Comparison of ENCODE assay signal across 8 mouse cellular contexts in the genomic region with DNA sequence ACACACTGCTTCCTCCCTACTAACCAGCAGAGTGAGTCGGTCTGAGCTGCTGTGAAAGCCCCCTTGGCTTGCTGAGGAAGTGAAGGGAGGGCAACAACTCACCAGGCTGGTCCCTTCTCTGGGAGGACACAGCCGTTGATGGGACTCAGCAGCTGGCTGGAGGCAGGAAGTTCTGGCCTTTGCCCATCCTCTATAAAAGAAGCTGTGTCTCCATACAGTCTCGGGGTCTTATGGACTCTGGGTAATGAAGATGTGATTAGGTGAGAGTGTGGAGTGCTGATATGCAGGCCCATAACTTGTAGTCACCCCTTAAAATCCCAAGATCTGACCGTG. TPM values are rescaled to one million over a fixed set of nuclear protein-coding genes. Genes with fewer than 3 reads are reported as not detected.
A peak's percentile ranks its signal among the peaks of the same experiment; 100 is the strongest.
DNase-seq lines count a peak whose midpoint lies in the region; ATAC-seq and TF ChIP-seq lines count a peak whose summit lies in the region.

No protein-coding gene starts in this region.

- peak overlapping the region; percentile 88 for H3K4me2 ChIP-seq in heart, postnatal 0 days (ENCODE audit: low read depth, low read length)
- H3K4me2 ChIP-seq in hindbrain, embryonic 12.5 days (replicated peaks) = peak overlapping the region; percentile 96
- peak overlapping the region; percentile 98 for H3K4me2 ChIP-seq in midbrain, embryonic 12.5 days (replicated peaks)

- TF ChIP-seq CTCF in heart, postnatal 0 days (IDR thresholded peaks at IDR 0.05; ENCODE audit: low read depth) = no peak
- TF ChIP-seq CTCF in bone marrow, adult 2 months (IDR thresholded peaks at IDR 0.05; ENCODE audit: control insufficient read depth, insufficient read depth, low read length) = no peak

- ATAC-seq in heart, postnatal 0 days (ENCODE audit: insufficient read depth, low read depth) = no peak
- ATAC-seq in hindbrain, embryonic 12.5 days (ENCODE audit: low FRiP score) = no peak
- ATAC-seq in midbrain, embryonic 12.5 days (ENCODE audit: low FRiP score, low read depth) = no peak

- H3K27me3 ChIP-seq in heart, postnatal 0 days (ENCODE audit: control insufficient read depth, insufficient read depth, low read length) = no peaks in the 10 kb centered on the region
- H3K27me3 ChIP-seq in hindbrain, embryonic 12.5 days = no peaks in the 10 kb centered on the region
- H3K27me3 ChIP-seq in midbrain, embryonic 12.5 days = no peaks in the 10 kb centered on the region

- no peak for DNase-seq in heart, postnatal 0 days (ENCODE audit: low spot score)
- no peak for DNase-seq in heart, adult 11 months
- no peak for DNase-seq in yolk sac, embryonic 10.5 days (ENCODE audit: low spot score)
- DNase-seq in kidney, postnatal 14 days = no peak
- DNase-seq in right cerebral cortex, postnatal 36 days (ENCODE audit: low spot score in 2 of 2) = no peak

- H3K4me1 ChIP-seq in heart, postnatal 0 days (ENCODE audit: control insufficient read depth, insufficient read depth) = peaks cover 38% of the 10 kb centered on the region
- H3K4me1 ChIP-seq in bone marrow, adult 2 months (ENCODE audit: control insufficient read depth, insufficient read depth, low read length) = peaks cover 5% of the 10 kb centered on the region
- peaks cover 71% of the 10 kb centered on the region for H3K4me1 ChIP-seq in hindbrain, embryonic 12.5 days
- peaks cover 70% of the 10 kb centered on the region for H3K4me1 ChIP-seq in midbrain, embryonic 12.5 days

- H3K9ac ChIP-seq in heart, postnatal 0 days (replicated peaks; ENCODE audit: low read depth, low read length) = peak overlapping the region; percentile 93
- peak overlapping the region; percentile 97 for H3K9ac ChIP-seq in hindbrain, embryonic 12.5 days
- H3K9ac ChIP-seq in midbrain, embryonic 12.5 days (replicated peaks) = peak overlapping the region; percentile 97

- peak overlapping the region; percentile 93 for H3K4me3 ChIP-seq in heart, postnatal 0 days (ENCODE audit: low read depth, low read length)
- peak overlapping the region; percentile 81 for H3K4me3 ChIP-seq in bone marrow, adult 2 months (replicated peaks; ENCODE audit: control insufficient read depth, low read depth, low read length)
- H3K4me3 ChIP-seq in hindbrain, embryonic 12.5 days = peak overlapping the region; percentile 97
- peak overlapping the region; percentile 97 for H3K4me3 ChIP-seq in midbrain, embryonic 12.5 days

- no peak for TF ChIP-seq EP300 in heart, postnatal 0 days (IDR thresholded peaks at IDR 0.05; ENCODE audit: low read depth)

- no peaks in the 10 kb centered on the region for H3K9me3 ChIP-seq in heart, postnatal 0 days (replicated peaks; ENCODE audit: control insufficient read depth, low read length)
- H3K9me3 ChIP-seq in hindbrain, embryonic 12.5 days (replicated peaks) = no peaks in the 10 kb centered on the region
- no peaks in the 10 kb centered on the region for H3K9me3 ChIP-seq in midbrain, embryonic 12.5 days

- H3K27ac ChIP-seq in heart, postnatal 0 days (ENCODE audit: low read depth) = peak overlapping the region; percentile 97
- no peak overlapping the region for H3K27ac ChIP-seq in bone marrow, adult 2 months (ENCODE audit: control insufficient read depth, insufficient read depth, low read depth, low read length, poor library complexity)
- H3K27ac ChIP-seq in hindbrain, embryonic 12.5 days = peak overlapping the region; percentile 92
- peak overlapping the region; percentile 89 for H3K27ac ChIP-seq in midbrain, embryonic 12.5 days (replicated peaks)

- no peak for TF ChIP-seq POLR2A in bone marrow, adult 2 months (IDR thresholded peaks at IDR 0.05; ENCODE audit: borderline replicate concordance, control insufficient read depth, low read depth, low read length)

- peaks cover 5% of the 10 kb centered on the region; the same call in 1 of the 2 replicates for H3K36me3 ChIP-seq in heart, postnatal 0 days (replicated peaks; ENCODE audit: control insufficient read depth, insufficient read depth, low read length)
- peaks cover 9% of the 10 kb centered on the region; the same call in 1 of the 2 replicates for H3K36me3 ChIP-seq in hindbrain, embryonic 12.5 days
- H3K36me3 ChIP-seq in midbrain, embryonic 12.5 days = peaks cover 5% of the 10 kb centered on the region

- WGBS in heart, postnatal 0 days = 19% methylated on average over 4 of the region's 4 CpGs
- WGBS in bone marrow, adult 2 months = 17% methylated on average over 4 of the region's 4 CpGs
- WGBS in hindbrain, embryonic 12.5 days = 36% methylated on average over 4 of the region's 4 CpGs
- 38% methylated on average over 4 of the region's 4 CpGs for WGBS in midbrain, embryonic 12.5 days

RNA-seq across cellular contexts. Expression of a gene that starts 0.9 kb away (rescaled TPM):
- 57.7 and 63.4 TPM in 2 replicates for total RNA-seq in heart, postnatal 0 days (2014; rRNA removed; ENCODE audit: low replicate concordance)
- 5.5 and 6.2 TPM in 2 replicates for polyA plus RNA-seq in heart, postnatal 0 days (2015; fragmentation: Nextera tagmentation; extraction: Ambion mirVana)
- 10.2 and 16.1 TPM in 2 replicates for polyA plus RNA-seq in bone marrow, adult 2 months (2011; ENCODE audit: insufficient read depth, insufficient read length, low replicate concordance, missing spikeins)
- 10.9 and 13.4 TPM in 2 replicates for polyA plus RNA-seq in hindbrain, embryonic 12.5 days (2016; fragmentation: Nextera tagmentation; extraction: Ambion mirVana)
- 12.9 and 13.0 TPM in 2 replicates for polyA plus RNA-seq in midbrain, embryonic 12.5 days (2016; fragmentation: Nextera tagmentation; extraction: Ambion mirVana)

RNA-seq across cellular contexts. Expression of a gene that starts 4.8 kb away (rescaled TPM):
- total RNA-seq in heart, postnatal 0 days (2014; rRNA removed; ENCODE audit: low replicate concordance) = 6.4 and 9.9 TPM in 2 replicates
- polyA plus RNA-seq in heart, postnatal 0 days (2015; fragmentation: Nextera tagmentation; extraction: Ambion mirVana) = 2.6 and 2.7 TPM in 2 replicates
- 3.1 and 5.7 TPM in 2 replicates for polyA plus RNA-seq in bone marrow, adult 2 months (2011; ENCODE audit: insufficient read depth, insufficient read length, low replicate concordance, missing spikeins)
- 28.3 and 29.2 TPM in 2 replicates for polyA plus RNA-seq in hindbrain, embryonic 12.5 days (2016; fragmentation: Nextera tagmentation; extraction: Ambion mirVana)
- polyA plus RNA-seq in midbrain, embryonic 12.5 days (2016; fragmentation: Nextera tagmentation; extraction: Ambion mirVana) = 22.3 and 26.1 TPM in 2 replicates

RNA-seq across cellular contexts. Expression of a gene that starts 20.6 kb away (rescaled TPM):
- 2.1 and 4.4 TPM in 2 replicates for total RNA-seq in heart, postnatal 0 days (2014; rRNA removed; ENCODE audit: low replicate concordance)
- polyA plus RNA-seq in heart, postnatal 0 days (2015; fragmentation: Nextera tagmentation; extraction: Ambion mirVana) = 0.86 and 1.2 TPM in 2 replicates
- 0.61 and 5.6 TPM in 2 replicates for polyA plus RNA-seq in bone marrow, adult 2 months (2011; ENCODE audit: insufficient read depth, insufficient read length, low replicate concordance, missing spikeins)
- 3.5 and 4.2 TPM in 2 replicates for polyA plus RNA-seq in hindbrain, embryonic 12.5 days (2016; fragmentation: Nextera tagmentation; extraction: Ambion mirVana)
- polyA plus RNA-seq in midbrain, embryonic 12.5 days (2016; fragmentation: Nextera tagmentation; extraction: Ambion mirVana) = 3.4 and 4.3 TPM in 2 replicates

RNA-seq across cellular contexts. Expression of a gene that starts 21.5 kb away (rescaled TPM):
- total RNA-seq in heart, postnatal 0 days (2014; rRNA removed; ENCODE audit: low replicate concordance) = 13.3 and 14.5 TPM in 2 replicates
- polyA plus RNA-seq in heart, postnatal 0 days (2015; fragmentation: Nextera tagmentation; extraction: Ambion mirVana) = 22.5 and 23.8 TPM in 2 replicates
- 4.0 and 5.1 TPM in 2 replicates for polyA plus RNA-seq in bone marrow, adult 2 months (2011; ENCODE audit: insufficient read depth, insufficient read length, low replicate concordance, missing spikeins)
- polyA plus RNA-seq in hindbrain, embryonic 12.5 days (2016; fragmentation: Nextera tagmentation; extraction: Ambion mirVana) = 29.7 and 32.3 TPM in 2 replicates
- polyA plus RNA-seq in midbrain, embryonic 12.5 days (2016; fragmentation: Nextera tagmentation; extraction: Ambion mirVana) = 28.8 and 31.3 TPM in 2 replicates

RNA-seq across cellular contexts. Expression of a gene that starts 24.7 kb away (rescaled TPM):
- total RNA-seq in heart, postnatal 0 days (2014; rRNA removed; ENCODE audit: low replicate concordance) = not detected in 2 replicates
- 0.08 TPM in 1 of 2 replicates, not detected in the other for polyA plus RNA-seq in heart, postnatal 0 days (2015; fragmentation: Nextera tagmentation; extraction: Ambion mirVana)
- polyA plus RNA-seq in bone marrow, adult 2 months (2011; ENCODE audit: insufficient read depth, insufficient read length, low replicate concordance, missing spikeins) = 0.56 and 0.87 TPM in 2 replicates
- 0.14 TPM in 1 of 2 replicates, not detected in the other for polyA plus RNA-seq in hindbrain, embryonic 12.5 days (2016; fragmentation: Nextera tagmentation; extraction: Ambion mirVana)
- not detected in 2 replicates for polyA plus RNA-seq in midbrain, embryonic 12.5 days (2016; fragmentation: Nextera tagmentation; extraction: Ambion mirVana)
